Mouse (Mus musculus) T-helper 17 cell (primary cell): ENCODE results near the gene Olfr508.
"Not testable (repeated sequence)": the region's sequence is repeated elsewhere in the genome, so short reads cannot be mapped to it uniquely, and the experiment has no call there.

ENCODE experiments used
- in situ Hi-C, 2 experiments: fragments of 300-600 bp; cut with MboI, MseI; formaldehyde crosslinking; loops; 1 replicate in 1 of 2; 2 replicates in 1 of 2; pipeline ENCODE4 v1.15.1; 2025; ENCODE audit warnings: high pct_unique_total_duplicates in 2 of 2

The Olfr508 gene

DNA sequence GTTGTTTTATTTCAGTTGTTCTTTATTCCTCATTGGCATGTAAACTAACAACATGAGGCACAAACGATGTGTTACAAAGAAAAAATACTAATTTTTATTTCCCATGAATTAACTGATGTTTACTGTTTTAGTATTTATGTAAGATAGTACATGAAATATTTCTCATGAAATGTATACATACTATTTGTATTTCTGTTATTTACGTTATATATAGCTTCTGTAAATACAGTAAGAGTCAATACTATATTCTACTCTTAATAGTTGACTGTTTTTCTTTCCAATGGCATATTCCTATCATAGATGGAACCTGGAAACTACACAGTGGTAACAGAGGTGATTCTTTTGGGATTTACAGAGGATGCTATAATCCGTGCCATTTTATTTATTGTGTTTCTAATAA lies at the start of gene Olfr508:
Gene Olfr508 (plus strand): TSS at position 301 of the 400 bp plus-strand sequence.
- in situ Hi-C loops, result no loop called here

DNA sequence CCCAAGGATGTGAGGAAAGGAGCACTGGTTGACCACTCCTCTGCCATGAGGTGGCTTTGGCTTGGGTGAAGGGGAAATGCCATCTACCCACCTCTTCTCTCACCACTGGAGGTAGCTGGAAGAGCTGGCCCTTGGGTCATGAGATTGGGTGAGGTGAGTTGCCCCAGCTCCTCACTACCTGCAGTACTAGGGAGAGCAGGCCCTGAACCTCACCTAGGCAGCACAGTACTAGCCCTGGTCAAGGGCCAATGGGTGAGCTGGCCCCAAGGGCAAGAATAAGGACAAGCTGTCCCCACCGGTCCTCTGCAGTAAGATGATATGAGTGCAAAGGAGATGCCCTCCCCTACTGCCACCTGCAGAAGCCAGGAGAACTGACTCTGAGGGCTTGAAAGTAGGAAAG lies 40.0 kb upstream of the Olfr508 start:
- in situ Hi-C loops, result no loop called here

DNA sequence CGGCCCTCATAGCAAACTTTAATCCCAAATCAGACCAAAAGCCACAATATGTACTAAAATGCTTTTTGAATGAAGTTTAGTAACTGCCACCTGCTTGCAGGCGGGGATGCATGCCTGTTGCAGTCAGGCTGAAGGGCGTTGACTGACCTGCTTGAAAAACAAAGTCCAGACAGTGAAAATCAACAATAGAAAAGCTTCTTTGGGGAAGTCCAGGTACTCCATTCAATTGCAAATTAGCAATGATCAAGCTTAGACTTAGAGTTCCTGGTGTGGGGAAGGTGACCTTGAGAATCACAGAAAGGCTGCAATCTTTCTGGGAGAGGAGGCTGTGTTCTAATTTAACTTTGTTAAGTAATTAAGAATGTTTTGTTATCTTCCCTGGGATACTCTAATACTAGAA lies 27.9 kb upstream of the Olfr508 start:
- in situ Hi-C loops, result not testable (repeated sequence)

DNA sequence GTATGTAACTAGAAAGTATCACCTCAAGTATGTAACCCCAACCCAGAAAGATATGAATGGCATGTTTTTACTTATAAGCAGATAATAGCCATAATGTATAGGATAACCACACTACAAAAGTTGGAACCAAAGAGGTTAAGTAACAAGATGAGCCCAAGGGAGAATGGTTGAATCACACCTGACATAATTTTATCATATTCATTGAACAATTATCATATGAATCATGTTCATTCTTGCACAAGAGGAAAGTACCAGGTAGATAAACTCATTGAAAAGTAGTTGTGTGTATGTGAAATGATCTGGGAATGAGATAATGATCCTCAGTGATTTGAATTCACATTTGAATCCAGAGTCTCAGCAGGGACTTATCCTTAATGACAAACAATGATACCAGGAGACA lies 19.3 kb upstream of the Olfr508 start, which contains the start of gene Olfr506:
Gene Olfr506 (plus strand): TSS at position 301 of the 400 bp plus-strand sequence.
- in situ Hi-C loops, result loop anchor here in 1 of 2 experiments (5.0 kb wide), 1 partner anchor 518 kb away; no protein-coding TSS in a partner anchor

DNA sequence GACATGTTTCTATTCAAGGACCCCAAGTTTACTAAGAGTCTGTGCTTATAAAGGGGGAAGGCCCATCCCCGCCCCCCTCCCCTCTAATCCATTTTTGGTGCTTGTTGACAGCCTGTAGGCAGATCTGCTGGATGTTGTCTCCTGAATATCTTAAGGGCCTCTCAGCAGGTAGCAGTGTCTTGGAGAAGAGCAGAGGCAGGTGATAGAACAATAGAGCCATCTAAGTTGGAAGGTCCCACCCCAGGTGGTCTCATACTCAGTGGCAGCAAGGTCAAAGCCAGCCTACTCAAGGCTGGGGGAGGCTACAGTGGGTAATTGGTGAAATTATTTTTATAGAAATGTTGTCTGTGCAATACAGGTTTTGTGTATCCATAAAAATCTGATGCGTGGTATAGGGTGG lies 15.7 kb upstream of the Olfr508 start:
- in situ Hi-C loops, result loop anchor here in 1 of 2 experiments (5.0 kb wide), 1 partner anchor 522 kb away; no protein-coding TSS in a partner anchor

DNA sequence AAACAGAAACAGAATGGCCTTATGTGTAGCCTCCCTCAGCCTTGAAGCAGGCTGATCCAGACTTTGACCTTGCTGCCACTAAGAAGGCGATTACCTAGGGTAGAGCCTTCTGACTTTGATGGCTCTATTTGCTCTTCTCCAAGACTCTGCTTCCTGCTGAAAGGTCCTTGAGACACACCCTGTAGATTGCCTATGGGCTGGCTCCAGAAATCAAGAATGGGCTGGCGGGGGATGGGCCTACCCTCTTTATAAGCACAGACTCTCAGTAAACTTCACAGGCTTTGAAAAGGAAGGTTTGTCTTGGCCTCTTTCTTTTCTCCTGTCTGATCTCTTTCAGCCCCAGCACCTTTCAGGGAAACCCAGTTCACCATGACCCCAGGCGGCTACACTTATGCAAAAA lies 13.0 kb upstream of the Olfr508 start:
- in situ Hi-C loops, result not testable (repeated sequence)

DNA sequence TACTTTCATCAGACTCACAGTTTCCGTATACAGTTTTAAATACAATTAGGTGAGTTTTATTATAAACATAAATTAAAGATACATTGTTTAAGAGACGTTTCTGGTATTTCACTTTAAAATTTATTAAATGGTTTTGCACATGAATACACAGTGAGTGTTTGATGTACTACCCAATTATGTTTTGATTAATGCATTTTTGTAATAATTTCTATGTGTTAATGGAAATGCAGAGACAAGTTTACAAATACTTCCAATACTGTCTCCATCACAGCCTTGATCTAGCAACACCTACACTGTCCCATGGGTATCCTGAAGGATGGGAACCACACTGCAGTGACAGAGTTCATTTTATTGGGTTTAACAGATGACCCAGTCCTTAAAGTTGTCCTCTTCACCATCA lies 8.3 kb upstream of the Olfr508 start, which contains the start of gene Olfr507:
Gene Olfr507 (plus strand): TSS at position 301 of the 400 bp plus-strand sequence.
- in situ Hi-C loops, result no loop called here

DNA sequence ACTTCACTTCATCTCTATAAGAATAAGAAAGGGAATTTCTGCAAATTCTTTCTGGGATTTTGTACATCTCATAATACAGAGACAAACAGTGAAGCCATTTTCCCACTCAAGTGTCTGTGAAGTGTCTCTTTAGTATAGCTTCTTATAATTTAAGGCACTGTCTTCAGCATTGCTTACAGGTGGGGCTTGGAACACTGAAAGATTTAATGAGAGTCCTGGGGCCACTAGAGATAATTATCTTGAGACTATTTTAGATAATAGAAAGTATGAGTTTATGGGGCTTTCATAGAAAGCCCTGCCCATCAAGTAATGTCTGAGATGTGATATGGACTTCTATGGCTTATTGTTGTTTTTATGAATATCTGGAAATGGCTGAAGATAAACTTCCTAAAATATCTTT lies 22.0 kb downstream of the Olfr508 start, which contains the start of gene Olfr509:
Gene Olfr509 (minus strand): TSS at position 101 of the 400 bp plus-strand sequence.
- in situ Hi-C loops, result no loop called here

DNA sequence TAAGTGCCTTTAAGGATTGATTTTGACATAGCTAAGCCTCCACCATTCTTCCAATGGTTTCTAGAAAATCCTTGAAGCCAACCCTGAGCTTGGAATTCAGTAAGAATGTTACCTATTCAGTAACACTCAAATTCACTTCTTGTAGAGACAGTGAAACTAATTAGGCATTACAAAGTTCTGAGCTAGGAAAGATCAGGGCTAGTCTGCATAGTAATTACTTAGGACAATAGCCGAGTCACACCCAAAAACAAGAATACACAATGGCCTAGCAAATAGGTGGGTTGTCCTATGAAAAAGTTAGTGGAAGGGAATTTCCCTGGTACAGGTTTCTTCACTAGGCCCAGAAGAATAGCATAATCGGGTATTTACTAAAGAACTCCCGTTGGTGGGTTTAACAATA lies 32.6 kb downstream of the Olfr508 start:
- in situ Hi-C loops, result no loop called here

DNA sequence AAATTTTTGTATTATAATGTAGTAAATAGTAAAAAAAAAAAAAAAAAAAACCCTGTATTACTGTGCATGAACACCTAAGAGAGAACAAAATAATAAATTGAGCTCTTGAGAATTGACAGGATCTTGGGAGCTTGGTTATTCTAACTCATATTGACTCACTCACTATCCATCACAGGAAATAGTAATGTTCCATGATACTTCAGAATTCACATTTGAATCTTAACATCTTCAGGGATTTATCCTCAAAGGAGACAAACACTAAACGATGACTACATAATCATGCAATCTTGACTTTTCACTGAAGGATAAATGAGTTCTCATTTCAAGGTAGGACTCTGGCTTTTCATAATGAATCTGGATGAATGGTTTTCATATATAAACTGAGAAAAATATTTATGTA lies 36.3 kb downstream of the Olfr508 start, which contains the start of gene Olfr510:
Gene Olfr510 (plus strand): TSS at position 301 of the 400 bp plus-strand sequence.
- in situ Hi-C loops, result no loop called here

DNA sequence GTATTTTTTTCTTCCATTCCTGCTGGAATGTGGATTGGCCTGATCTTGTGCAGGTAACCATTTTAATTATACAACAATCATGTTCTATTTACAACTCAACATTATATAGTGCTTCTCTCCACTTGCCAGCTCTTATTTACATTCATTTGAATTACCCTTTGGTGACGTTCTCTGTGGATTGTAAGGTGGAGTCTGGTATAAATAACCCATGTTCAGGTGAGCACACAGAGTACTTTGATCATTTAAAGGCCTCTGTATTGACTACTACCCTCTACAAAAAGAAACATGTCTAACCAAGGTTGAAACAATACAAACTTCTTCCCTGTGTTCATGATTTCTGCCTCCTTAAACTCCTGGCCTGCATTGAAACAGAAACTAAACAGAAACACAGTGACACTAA lies 41.3 kb downstream of the Olfr508 start:
- in situ Hi-C loops, result no loop called here

DNA sequence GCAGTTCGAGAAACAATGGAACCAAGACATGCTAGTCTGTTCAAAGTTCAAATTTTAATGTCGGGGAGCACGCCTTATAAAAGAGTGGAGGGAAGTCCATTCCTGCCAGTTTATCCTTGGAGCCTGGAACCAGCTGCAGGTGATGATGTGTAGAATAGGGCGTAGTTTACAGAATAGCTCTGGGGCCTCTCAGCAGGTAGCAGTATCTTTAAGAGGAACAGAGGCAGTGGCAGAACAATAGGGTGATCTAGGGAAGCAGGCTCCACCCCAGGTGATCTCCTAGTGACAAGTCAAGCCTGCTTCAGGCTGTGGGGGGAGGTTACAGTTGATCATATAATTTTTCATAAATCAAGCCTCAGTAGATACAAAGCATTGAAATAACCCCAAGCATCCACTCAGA lies 49.1 kb downstream of the Olfr508 start:
- in situ Hi-C loops, result no loop called here
